Mouse (Mus musculus) small intestine, adult 2 months (tissue): ENCODE results near the gene Prr14l. TPM values are rescaled to one million over a fixed set of nuclear protein-coding genes. Genes with fewer than 3 reads are reported as not detected.
"Not testable (repeated sequence)": the region's sequence is repeated elsewhere in the genome, so short reads cannot be mapped to it uniquely, and the experiment has no call there.

ENCODE experiments used
- H3K27ac ChIP-seq: fragments of 200-500 bp; 2 replicates; pipeline ENCODE4 v1.5.1; 2012; ENCODE audit warnings: low read depth, low read length, control low read depth, inconsistent platforms; ENCODE audit not compliant: insufficient read depth
- H3K27me3 ChIP-seq: fragments of 200-500 bp; 2 replicates; pipeline ENCODE4 v1.6.1; 2012; ENCODE audit warnings: mild to moderate bottlenecking, moderate library complexity, low read length, inconsistent platforms; ENCODE audit not compliant: control insufficient read depth, insufficient read depth
- H3K36me3 ChIP-seq: fragments of 200-500 bp; 2 replicates; pipeline ENCODE4 v1.6.1; 2012; ENCODE audit warnings: mild to moderate bottlenecking, low read length, control low read depth, inconsistent platforms; ENCODE audit not compliant: control insufficient read depth, insufficient read depth
- H3K4me1 ChIP-seq: fragments of 200-500 bp; 2 replicates; pipeline ENCODE4 v1.6.1; 2012; ENCODE audit warnings: low read length, inconsistent platforms, mixed read lengths; ENCODE audit not compliant: control insufficient read depth, insufficient read depth, insufficient read length
- H3K4me3 ChIP-seq: fragments of 200-500 bp; 2 replicates; pipeline ENCODE4 v1.5.1; 2012; ENCODE audit warnings: low read depth, mild to moderate bottlenecking, control low read depth, inconsistent platforms, low read length, moderate library complexity
- CTCF ChIP-seq: fragments of 200-500 bp; IDR thresholded peaks from 2 replicates; pipeline ENCODE4 v1.5.1; 2012; ENCODE audit warnings: low read depth, mild to moderate bottlenecking, control low read depth, inconsistent platforms, low read length, moderate library complexity, mixed read lengths; ENCODE audit not compliant: insufficient replicate concordance, insufficient read length; ENCODE audit errors: extremely low read depth
- POLR2A ChIP-seq: fragments of 200-500 bp; IDR thresholded peaks from 2 replicates; pipeline ENCODE4 v1.6.1; 2012; ENCODE audit warnings: low read depth, mild to moderate bottlenecking, control low read depth, inconsistent platforms, low read length, moderate library complexity
- WGBS: fragments of 180-500 bp; shearing (Covaris S2); methylation state at CpG from one replicate; pipeline ENCODE4 v1.1.7; 2018; 5-methylcytosine and 5-hydroxymethylcytosine counted together
- polyA plus RNA-seq: library from polyadenylated mRNA; depleted of rRNA; stranded (reverse); fragments of >200 nt; gene quantifications from 2 replicates; pipeline ENCODE4 v1.2.3, GENCODE M21; 2012; rRNA removed

Gene Prr14l
- polyA plus RNA-seq, 1 experiment: 5.2 TPM

DNA sequence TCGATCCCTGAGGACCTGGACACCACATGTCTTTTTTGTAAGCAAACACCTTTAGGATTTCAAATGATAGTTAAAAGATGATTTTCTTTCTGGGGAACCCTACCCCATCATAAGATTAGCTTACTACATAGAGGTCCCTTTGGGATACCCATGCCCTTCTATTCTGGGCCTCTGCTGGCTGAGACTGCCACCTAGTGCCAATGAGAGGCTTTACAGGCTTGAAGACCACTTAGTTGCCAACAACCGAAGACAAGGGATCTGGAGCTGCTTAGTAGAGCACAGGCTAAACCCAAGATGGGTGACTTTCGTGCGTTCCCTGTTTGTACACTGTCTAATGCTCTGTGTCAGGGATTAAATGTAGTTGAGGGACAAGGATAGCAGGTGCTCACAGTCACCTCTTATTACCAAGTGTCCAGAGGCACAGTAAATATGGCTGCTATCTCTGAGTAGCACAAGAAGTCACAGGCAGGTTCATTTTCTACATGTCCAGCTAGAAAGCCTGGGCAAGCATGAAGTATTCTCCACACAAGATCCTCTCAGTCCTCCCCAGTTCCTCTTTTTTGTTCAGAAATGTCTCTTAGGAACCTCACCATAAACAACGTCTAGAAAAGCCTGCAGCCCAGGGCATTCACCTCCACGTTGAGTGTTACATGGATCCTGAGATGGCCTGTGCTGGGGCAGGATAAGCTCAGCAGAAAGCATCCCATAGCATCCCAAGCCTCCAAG is 106.2 kb downstream of the Prr14l start:
- Histone ChIP-seq H3K4me1 (peaks cover 30% of the 10 kb centered on the region), H3K27me3 (no peaks in the 10 kb centered on the region), H3K4me3 (no peak overlapping the region), H3K27ac (peak overlapping the region; percentile 93; the same call in 1 of the 2 replicates), H3K36me3 (no peaks in the 10 kb centered on the region)
- 48% methylated on average over 6 of the region's 6 CpGs for WGBS
- TF ChIP-seq CTCF (peak; percentile 88; the same call in 1 of the 2 replicates), POLR2A (no peak)

DNA sequence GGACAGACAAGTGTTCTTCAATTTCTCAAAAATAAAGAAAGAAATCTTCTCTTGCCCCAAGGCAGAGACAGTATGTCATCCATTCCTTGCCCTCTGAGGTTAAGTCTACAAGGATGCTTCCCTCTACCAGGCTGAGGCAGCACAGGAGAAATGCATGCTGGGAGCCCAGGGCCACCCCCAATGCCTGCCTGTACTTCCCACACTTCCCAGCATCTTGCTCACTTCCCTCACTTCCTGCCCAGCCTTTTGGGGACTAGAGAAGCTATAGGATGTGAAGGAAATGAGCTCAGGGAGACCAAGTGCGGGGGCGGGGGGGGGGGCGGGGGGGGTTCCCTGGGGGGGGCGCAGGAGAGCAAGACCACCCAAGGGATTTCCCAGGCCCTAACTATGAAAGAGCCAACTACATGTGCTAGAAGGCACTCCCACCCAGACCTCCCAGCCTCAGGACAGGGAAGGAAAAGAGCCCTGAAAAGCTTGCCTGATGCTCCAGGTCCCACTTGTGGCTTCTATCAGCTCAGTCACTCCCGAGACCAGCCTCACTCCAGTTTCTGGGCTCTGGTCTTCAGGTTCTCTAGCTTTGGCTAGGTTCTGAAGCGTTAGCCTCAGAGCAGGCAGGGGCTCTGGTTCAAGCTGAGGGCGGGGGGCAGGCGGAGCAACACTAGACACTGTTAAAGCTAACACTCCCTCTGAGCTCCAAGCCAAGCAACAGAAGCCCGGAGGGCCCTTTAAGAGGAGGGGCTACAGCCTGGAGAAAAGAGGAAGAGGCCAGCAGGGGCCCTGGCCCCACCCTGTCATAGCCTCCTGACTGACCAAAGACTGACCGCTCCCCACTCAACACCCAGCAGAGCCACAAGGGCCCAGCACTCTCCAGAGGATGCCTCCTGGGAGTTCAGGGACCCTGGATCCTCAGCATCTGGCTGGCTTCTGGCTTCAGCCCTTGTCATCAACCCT is 108.1 kb downstream of the Prr14l start:
- Histone ChIP-seq H3K4me1 (peaks cover 40% of the 10 kb centered on the region), H3K27me3 (no peaks in the 10 kb centered on the region), H3K36me3 (peaks cover 1% of the 10 kb centered on the region; the same call in 1 of the 2 replicates), H3K4me3 (peak overlapping the region; percentile 70), H3K27ac (peak overlapping the region; percentile 93)
- TF ChIP-seq POLR2A (peak; percentile 87), CTCF (no peak)
- WGBS: 5% methylated on average over 9 of the region's 10 CpGs

DNA sequence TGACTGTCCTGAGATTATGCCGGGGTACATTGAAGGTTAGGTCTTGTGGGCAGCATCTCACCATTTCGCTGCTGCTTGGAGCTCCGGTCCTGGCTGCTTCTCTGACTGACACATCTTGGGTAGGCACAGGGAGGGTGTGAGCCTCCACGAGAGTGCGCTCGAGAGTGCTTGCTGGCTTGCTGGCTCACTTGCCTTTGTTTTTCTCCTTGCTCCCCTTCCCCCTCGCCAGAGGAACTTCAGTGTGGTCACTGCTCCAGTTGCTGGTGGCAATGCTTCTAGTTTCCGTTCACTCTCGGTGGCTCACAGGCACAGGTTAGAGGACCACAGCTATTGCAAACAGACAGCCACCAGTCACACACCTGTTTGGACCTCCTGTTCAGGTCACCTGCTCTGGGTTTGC is 111.9 kb downstream of the Prr14l start:
- 28% methylated on average over 9 of the region's 9 CpGs for WGBS
- H3K4me1 ChIP-seq: peaks cover 66% of the 10 kb centered on the region
- H3K27me3 ChIP-seq: no peaks in the 10 kb centered on the region
- H3K4me3 ChIP-seq: no peak overlapping the region
- H3K27ac ChIP-seq: peak overlapping the region; percentile 8
- TF ChIP-seq CTCF (peak; percentile 40; the same call in 1 of the 2 replicates), POLR2A (no peak)
- peaks cover 10% of the 10 kb centered on the region for H3K36me3 ChIP-seq

DNA sequence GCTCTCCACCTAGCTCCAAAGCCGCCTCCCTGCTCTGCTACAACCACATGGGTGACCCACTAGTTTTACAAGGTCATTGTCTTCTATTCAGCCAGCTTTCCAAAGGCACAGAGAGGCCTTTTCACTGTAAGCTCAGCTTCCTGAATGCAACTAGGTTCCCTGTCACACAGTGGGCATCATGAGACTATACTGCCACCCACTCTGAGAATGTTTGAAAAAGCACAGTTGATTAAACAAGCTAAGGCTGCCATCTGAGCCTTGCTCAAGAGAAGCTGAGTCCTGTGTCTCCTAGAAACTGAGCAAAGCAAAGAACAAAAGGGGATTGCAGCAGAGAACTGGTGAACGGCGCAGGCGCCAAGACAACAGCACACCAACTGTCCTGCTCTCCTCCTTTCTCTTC is 112.7 kb downstream of the Prr14l start:
- H3K4me3 ChIP-seq, H3K27me3 ChIP-seq, H3K27ac ChIP-seq: not testable (repeated sequence)
- 55% methylated on average over 4 of the region's 4 CpGs for WGBS
- Histone ChIP-seq H3K36me3 (peaks cover 16% of the 10 kb centered on the region), H3K4me1 (peaks cover 71% of the 10 kb centered on the region)

DNA sequence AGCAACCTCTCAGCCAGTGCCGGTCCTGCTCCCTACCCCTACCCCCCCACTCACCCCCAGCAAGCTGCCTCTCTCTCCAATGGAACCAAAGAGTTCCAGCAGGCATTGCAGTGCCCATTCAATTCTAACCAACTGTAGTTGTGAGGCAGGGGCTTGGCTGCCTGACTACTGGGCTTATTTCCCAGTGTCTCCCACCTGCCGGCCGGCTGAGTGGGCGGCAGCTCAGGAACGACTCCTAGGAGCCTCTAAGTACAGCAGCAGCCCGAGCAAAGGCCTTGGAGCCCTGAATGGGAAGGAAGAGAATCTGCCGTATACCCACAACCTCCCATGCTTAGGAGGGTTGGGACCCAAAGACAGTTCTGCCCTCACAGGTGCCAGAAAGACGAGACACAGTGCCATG is 113.2 kb downstream of the Prr14l start:
- peaks cover 18% of the 10 kb centered on the region for H3K36me3 ChIP-seq
- H3K27ac ChIP-seq: peak overlapping the region; percentile 31; the same call in 1 of the 2 replicates
- H3K27me3 ChIP-seq, H3K4me3 ChIP-seq: not testable (repeated sequence)
- 35% methylated on average over 8 of the region's 8 CpGs for WGBS
- peaks cover 75% of the 10 kb centered on the region for H3K4me1 ChIP-seq

DNA sequence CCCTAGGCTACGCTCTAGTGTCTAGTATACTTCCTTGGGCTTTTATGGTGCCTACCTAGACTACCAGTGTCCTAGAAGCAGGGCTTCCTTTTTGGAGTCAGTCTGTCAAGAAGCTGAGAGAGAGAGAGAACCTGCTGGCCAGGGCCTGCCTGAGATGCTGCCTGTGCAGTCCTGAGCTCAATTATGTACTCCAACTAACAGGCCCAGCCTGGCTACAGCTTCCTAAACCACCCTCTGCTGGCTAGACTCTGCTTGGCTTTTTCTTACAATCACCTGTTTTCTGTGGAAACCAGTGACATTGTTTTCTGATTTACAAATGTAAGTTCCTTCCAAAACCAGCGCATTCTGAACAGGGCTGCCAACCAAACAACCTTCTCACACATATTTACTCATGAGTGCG is 113.9 kb downstream of the Prr14l start:
- WGBS: 50% methylated on average over 3 of the region's 3 CpGs
- Histone ChIP-seq H3K4me3 (no peak overlapping the region), H3K27ac (peak overlapping the region; percentile 31; the same call in 1 of the 2 replicates)

More for the DNA sequence above, 113.9 kb downstream of the Prr14l start:
- TF ChIP-seq CTCF (no peak), POLR2A (no peak)
- peaks cover 77% of the 10 kb centered on the region for H3K4me1 ChIP-seq
- no peaks in the 10 kb centered on the region for H3K27me3 ChIP-seq
- peaks cover 22% of the 10 kb centered on the region for H3K36me3 ChIP-seq

Other genes starting within 250 kb of the Prr14l start
- gene Yes1, start 243.1 kb downstream of the Prr14l start, polyA plus RNA-seq: 2.2 and 5.0 TPM in 2 replicates
- 62.1 and 222 TPM in 2 replicates for gene Pisd, start 68.6 kb downstream of the Prr14l start, polyA plus RNA-seq
- gene Gm20671, start 27.1 kb downstream of the Prr14l start, polyA plus RNA-seq: 9.8 and 17.1 TPM in 2 replicates
- 3.8 and 7.5 TPM in 2 replicates for gene Depdc5, start 9.4 kb upstream of the Prr14l start, polyA plus RNA-seq
- gene Ywhah, start 164.6 kb upstream of the Prr14l start, polyA plus RNA-seq: 105 and 188 TPM in 2 replicates
- 283 and 626 TPM in 2 replicates for gene Slc5a1, start 250.0 kb upstream of the Prr14l start, polyA plus RNA-seq